Mouse (Mus musculus) CD4-positive naive resting alpha-beta T cell, adult 57 days (primary cell): Measurements from ENCODE around the gene A330070K13Rik. TPM values are rescaled to one million over a fixed set of nuclear protein-coding genes. Genes with fewer than 3 reads are reported as not detected.

Source experiments
- total RNA-seq: library from RNA; stranded (reverse); gene quantifications from one replicate; pipeline ENCODE4 v1.2.4, GENCODE M21; 2023

A330070K13Rik gene
- not detected for total RNA-seq

DNA sequence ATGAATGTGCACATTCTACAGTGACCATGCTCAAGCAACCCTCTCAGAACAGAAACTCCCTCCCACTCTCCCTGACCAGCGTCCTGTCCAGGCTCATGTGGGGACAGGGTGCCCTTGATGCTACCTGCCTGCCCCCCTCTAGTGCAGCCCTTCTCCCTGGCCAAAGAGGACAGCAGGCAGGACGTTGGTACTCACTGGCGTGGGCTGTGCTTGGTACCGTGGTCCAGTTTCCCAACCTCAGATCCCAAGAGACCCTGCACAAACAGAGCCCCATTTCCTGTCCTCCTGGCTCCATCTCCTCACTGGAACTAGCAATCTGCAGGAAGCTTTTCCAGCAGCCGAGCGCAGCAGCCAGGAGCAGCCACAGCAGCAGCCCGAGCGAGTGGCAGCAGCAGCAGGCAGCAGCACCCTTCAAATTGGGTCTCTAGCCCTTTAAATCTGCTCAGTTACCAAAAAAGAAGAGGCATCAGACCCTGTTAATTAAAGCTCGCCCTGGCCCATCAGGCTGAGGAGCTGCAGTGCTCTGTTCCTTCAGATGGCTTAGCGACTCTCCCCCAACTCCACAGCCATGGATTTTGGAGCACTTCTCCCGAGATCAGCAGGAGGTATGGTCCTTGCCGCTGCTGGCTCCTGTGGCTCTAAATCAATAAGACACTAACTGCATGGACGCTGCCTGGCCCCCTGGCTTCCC lies at the start of gene A330070K13Rik:
A330070K13Rik (minus strand) TSS at position 410 of the 691 bp plus-strand sequence.

DNA sequence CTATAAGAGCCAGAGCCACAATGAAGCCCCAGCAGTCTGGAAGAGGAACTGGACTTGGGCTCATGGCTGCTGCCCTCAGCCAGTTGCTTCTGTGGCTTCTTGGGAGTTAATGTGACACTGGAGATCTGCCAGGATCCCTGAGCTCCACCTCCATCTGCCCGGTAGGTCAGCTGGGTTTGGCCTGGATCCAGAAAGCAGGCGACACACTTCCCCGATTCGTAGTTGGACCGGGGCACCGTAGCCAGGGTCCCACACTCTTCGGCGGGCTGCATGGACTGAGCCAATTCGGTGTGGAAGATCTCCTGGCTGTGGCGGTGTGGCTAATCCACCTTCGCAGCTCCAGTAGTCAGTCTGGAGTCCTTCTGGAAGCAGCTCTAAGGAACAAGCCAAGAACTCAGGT lies 15.2 kb downstream of the A330070K13Rik start, which contains the start of gene Caln1:
Caln1 (plus strand) TSS at position 219 of the 400 bp plus-strand sequence.

Other genes with a start within 250 kb of the A330070K13Rik start
- 4.9 TPM for gene Kctd7, start 239.8 kb downstream of the A330070K13Rik start, total RNA-seq
- 35.3 TPM for gene Rabgef1, start 212.8 kb downstream of the A330070K13Rik start, total RNA-seq
- 68.8 TPM for gene Tmem248, start 167.6 kb downstream of the A330070K13Rik start, total RNA-seq
- gene Sbds, start 129.1 kb downstream of the A330070K13Rik start, total RNA-seq = 79.5 TPM
- gene Tyw1, start 129.0 kb downstream of the A330070K13Rik start, total RNA-seq = 27.8 TPM
- not detected for gene Caln1, start 15.2 kb downstream of the A330070K13Rik start, total RNA-seq